Mouse (Mus musculus): Measurements from ENCODE around the gene Hp1bp3.

GRCm38 (mm10) chr4:138169420-138169819 is 46.7 kb upstream of the Hp1bp3 start:
- TF ChIP-seq CTCF (IDR thresholded peaks at IDR 0.05; ENCODE audit: low read depth), result no peak
- TF ChIP-seq EP300 (IDR thresholded peaks at IDR 0.05; ENCODE audit: low read depth), result no peak

All from liver, embryonic 14.5 days (tissue).